Mouse (Mus musculus) retina, postnatal 1 day (tissue): ENCODE measurements around the gene Gpm6a.
"Not testable (repeated sequence)": the region's sequence is repeated elsewhere in the genome, so short reads cannot be mapped to it uniquely, and the experiment has no call there.

Source experiments
- DNase-seq: peaks from one replicate; pipeline ENCODE4 v3.0.0-alpha.2; 2012

The Gpm6a gene

GRCm38 (mm10) chr8:55017071-55017470 is 62.4 kb downstream of the Gpm6a start:
- no peak for DNase-seq

GRCm38 (mm10) chr8:55025851-55026660 is 71.4 kb downstream of the Gpm6a start:
- DNase-seq: no peak

GRCm38 (mm10) chr8:55026661-55027000 is 72.0 kb downstream of the Gpm6a start:
- DNase-seq: no peak

GRCm38 (mm10) chr8:55028371-55028770 is 73.7 kb downstream of the Gpm6a start:
- no peak for DNase-seq

GRCm38 (mm10) chr8:55031099-55031498 is 76.5 kb downstream of the Gpm6a start:
- DNase-seq: no peak

- DNase-seq: peak; percentile 86
These were observed 79.7 kb downstream of the Gpm6a start for GRCm38 (mm10) chr8:55034309-55034708.

- no peak for DNase-seq
These were observed 80.8 kb downstream of the Gpm6a start for GRCm38 (mm10) chr8:55035416-55035815.

- DNase-seq: no peak
These were observed 88.3 kb downstream of the Gpm6a start for GRCm38 (mm10) chr8:55042955-55043354.

GRCm38 (mm10) chr8:55048396-55048795 is 93.8 kb downstream of the Gpm6a start:
- DNase-seq: no peak

GRCm38 (mm10) chr8:55049979-55050378 is 95.3 kb downstream of the Gpm6a start:
- DNase-seq: no peak

- DNase-seq: not testable (repeated sequence)
These were observed 114.2 kb downstream of the Gpm6a start for GRCm38 (mm10) chr8:55068811-55069210.

GRCm38 (mm10) chr8:55073481-55073880 is 118.8 kb downstream of the Gpm6a start:
- no peak for DNase-seq

- DNase-seq: no peak
These were observed 147.6 kb downstream of the Gpm6a start for GRCm38 (mm10) chr8:55102195-55102594.

- no peak for DNase-seq
These were observed 148.4 kb downstream of the Gpm6a start for GRCm38 (mm10) chr8:55103065-55103464.

GRCm38 (mm10) chr8:55103891-55104481 is 149.3 kb downstream of the Gpm6a start:
- peak; percentile 73 for DNase-seq
